Mouse (Mus musculus) midbrain, embryonic 11.5 days (tissue): ENCODE data around the gene Recql5. TPM values are rescaled to one million over a fixed set of nuclear protein-coding genes. Genes with fewer than 3 reads are reported as not detected.
A peak's percentile ranks its signal among the peaks of the same experiment; 100 is the strongest.

ENCODE experiments used
- ATAC-seq: fragments of 200-750 bp; cut with Nextera tagmentation; 2 replicates; pipeline ENCODE4 v1.8.0; 2017; ENCODE audit warnings: moderate TSS enrichment, moderate library complexity; ENCODE audit not compliant: low FRiP score
- DNase-seq: peaks from one replicate; pipeline ENCODE4 v3.0.0; 2015; ENCODE audit warnings: low spot score; ENCODE audit errors: missing footprints
- H3K27ac ChIP-seq: fragments of 300-500 bp; sonication (generic); 2 replicates; pipeline ENCODE4 v1.5.1; 2014; ENCODE audit warnings: low read depth, low read length
- H3K27me3 ChIP-seq: fragments of 300-500 bp; sonication (generic); 2 replicates; pipeline ENCODE4 v1.6.1; 2014; ENCODE audit warnings: mild to moderate bottlenecking, low read length, moderate library complexity, mixed read lengths; ENCODE audit not compliant: control insufficient read depth, insufficient read depth
- H3K36me3 ChIP-seq: fragments of 300-500 bp; sonication (generic); 2 replicates; pipeline ENCODE4 v1.6.1; 2014; ENCODE audit warnings: mild to moderate bottlenecking, low read length, moderate library complexity, mixed read lengths; ENCODE audit not compliant: control insufficient read depth, insufficient read depth
- H3K4me1 ChIP-seq: fragments of 300-500 bp; sonication (generic); 2 replicates; pipeline ENCODE4 v1.6.1; 2014; ENCODE audit warnings: low read length; ENCODE audit not compliant: control insufficient read depth, insufficient read depth
- H3K4me2 ChIP-seq: fragments of 300-500 bp; sonication (generic); 2 replicates; pipeline ENCODE4 v1.6.1; 2014; ENCODE audit warnings: mild to moderate bottlenecking, moderate library complexity
- H3K4me3 ChIP-seq: fragments of 300-500 bp; sonication (generic); 2 replicates; pipeline ENCODE4 v1.5.1; 2014; ENCODE audit warnings: low read depth, low read length
- H3K9ac ChIP-seq: fragments of 300-500 bp; sonication (generic); 2 replicates; pipeline ENCODE4 v1.6.1; 2014; ENCODE audit warnings: low read length
- H3K9me3 ChIP-seq: fragments of 300-500 bp; sonication (generic); 2 replicates; pipeline ENCODE4 v1.6.1; 2016; ENCODE audit warnings: low read length; ENCODE audit not compliant: control insufficient read depth
- WGBS: fragments of 180-500 bp; shearing (Covaris S2); extraction: QIAGEN DNeasy Blood & Tissue Kit; methylation state at CpG from one replicate; pipeline ENCODE4 v1.1.7; 2014; 5-methylcytosine and 5-hydroxymethylcytosine counted together
- polyA plus RNA-seq: library from polyadenylated mRNA; unstranded; fragments of >200 nt; fragmentation: Nextera tagmentation; extraction: Ambion mirVana; gene quantifications from 2 replicates; pipeline ENCODE4 v1.2.1, GENCODE M21; 2014

Gene Recql5
- polyA plus RNA-seq, 1 experiment from 2014 or later: 18.4 TPM

DNA sequence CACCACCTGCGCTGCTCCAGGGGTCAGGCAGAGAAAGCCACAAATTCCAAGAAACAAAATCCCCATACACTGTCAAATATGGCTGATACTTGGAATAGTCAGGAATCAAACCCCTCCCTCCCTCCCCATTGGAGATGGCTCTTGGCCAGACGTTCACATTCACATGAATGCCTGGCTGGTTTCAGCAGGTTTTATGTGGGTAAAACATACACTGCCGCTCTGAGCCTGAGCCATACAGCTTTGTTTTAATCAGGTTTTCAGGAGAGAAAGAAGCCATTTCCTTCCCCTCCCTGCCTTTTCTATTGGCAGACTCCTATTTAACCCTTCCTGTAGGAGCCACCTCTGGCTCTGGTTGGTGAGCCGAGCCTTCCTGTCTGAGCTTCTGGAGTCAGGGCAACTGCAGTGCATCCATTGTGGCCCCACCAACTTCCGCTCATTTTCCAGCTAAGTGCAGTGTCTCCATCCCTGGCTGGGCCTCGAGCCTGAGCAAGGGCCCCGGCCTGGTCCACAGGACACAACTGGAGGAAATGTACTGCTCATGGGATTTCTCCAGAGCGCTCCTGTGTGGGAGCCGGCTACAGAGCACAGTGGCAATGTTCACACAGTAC lies 13.0 kb upstream of the Recql5 start:
- H3K4me3 ChIP-seq: no peak overlapping the region
- no peak overlapping the region for H3K27ac ChIP-seq
- no peak for DNase-seq
- H3K4me2 ChIP-seq: no peak overlapping the region
- peaks cover 3% of the 10 kb centered on the region for H3K36me3 ChIP-seq
- 91% methylated on average over 9 of the region's 9 CpGs for WGBS
- H3K9ac ChIP-seq: no peak overlapping the region
- no peak for ATAC-seq
- no peaks in the 10 kb centered on the region for H3K4me1 ChIP-seq
- no peaks in the 10 kb centered on the region for H3K27me3 ChIP-seq
- no peaks in the 10 kb centered on the region for H3K9me3 ChIP-seq

DNA sequence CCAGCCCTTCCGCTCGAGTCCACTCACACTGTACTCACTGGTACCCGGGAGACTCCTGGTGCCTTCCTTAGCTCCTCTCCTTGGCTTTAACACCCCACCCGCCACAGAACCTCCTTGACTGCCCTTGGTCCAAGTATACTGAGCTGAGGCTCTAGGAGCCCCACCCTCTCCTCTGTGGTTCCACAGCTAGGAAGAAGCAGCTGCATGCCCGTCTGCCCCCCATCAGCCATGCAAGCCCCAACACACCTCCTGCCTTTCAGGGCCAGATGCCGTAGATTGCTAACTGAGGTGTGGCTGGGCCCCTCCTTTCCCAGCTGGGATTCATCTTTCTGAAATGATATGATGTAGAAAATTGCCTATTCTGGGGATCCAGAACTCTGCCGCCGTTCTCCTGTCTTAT lies 12.0 kb upstream of the Recql5 start:
- H3K4me2 ChIP-seq: no peak overlapping the region

DNA sequence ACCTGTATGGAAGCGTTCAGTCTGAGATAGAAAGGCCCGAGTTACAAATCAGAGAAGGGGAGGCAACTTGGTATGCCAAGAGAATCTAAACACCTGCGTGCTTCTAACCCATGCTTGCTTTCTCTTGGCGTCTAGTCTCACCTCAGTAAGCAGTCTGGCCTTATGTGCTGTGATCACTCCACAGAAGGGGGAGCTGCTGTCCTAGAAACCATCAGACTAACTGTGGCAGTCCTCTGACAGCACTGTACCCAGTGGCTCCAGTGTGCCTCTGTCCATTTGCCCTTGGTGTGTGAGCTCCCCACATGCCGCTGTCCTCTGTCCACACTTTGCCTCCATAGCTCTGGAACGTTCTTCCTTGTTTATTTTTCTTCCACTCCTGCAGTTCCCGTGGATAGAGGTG lies 8.7 kb upstream of the Recql5 start:
- H3K4me3 ChIP-seq: no peak overlapping the region
- H3K4me2 ChIP-seq: no peak overlapping the region
- WGBS: 83% methylated on average over 7 of the region's 7 CpGs
- no peak for DNase-seq
- H3K27me3 ChIP-seq: no peaks in the 10 kb centered on the region
- ATAC-seq: no peak
- H3K9ac ChIP-seq: no peak overlapping the region
- H3K9me3 ChIP-seq: no peaks in the 10 kb centered on the region
- H3K4me1 ChIP-seq: no peaks in the 10 kb centered on the region
- H3K36me3 ChIP-seq: peaks cover 5% of the 10 kb centered on the region; the same call in 1 of the 2 replicates
- H3K27ac ChIP-seq: no peak overlapping the region

More for the DNA sequence above, 12.0 kb upstream of the Recql5 start:
- Histone ChIP-seq H3K4me1 (no peaks in the 10 kb centered on the region), H3K27ac (no peak overlapping the region), H3K9me3 (no peaks in the 10 kb centered on the region), H3K27me3 (no peaks in the 10 kb centered on the region), H3K9ac (no peak overlapping the region), H3K4me3 (no peak overlapping the region), H3K36me3 (peaks cover 2% of the 10 kb centered on the region; the same call in 1 of the 2 replicates)
- 87% methylated on average over 8 of the region's 8 CpGs for WGBS
- no peak for ATAC-seq
- no peak for DNase-seq

GRCm38 (mm10) chr11:115939690-115940329 lies 6.5 kb upstream of the Recql5 start:
- ATAC-seq: no peak
- Histone ChIP-seq H3K9me3 (no peaks in the 10 kb centered on the region), H3K4me1 (no peaks in the 10 kb centered on the region; the same call in 1 of the 2 replicates), H3K27ac (no peak overlapping the region), H3K4me2 (no peak overlapping the region), H3K36me3 (peaks cover 7% of the 10 kb centered on the region; the same call in 1 of the 2 replicates), H3K27me3 (no peaks in the 10 kb centered on the region), H3K9ac (no peak overlapping the region), H3K4me3 (no peak overlapping the region)
- WGBS: 41% methylated on average over 6 of the region's 6 CpGs
- peak; percentile 93 for DNase-seq

- no peaks in the 10 kb centered on the region for H3K9me3 ChIP-seq
- H3K27me3 ChIP-seq: no peaks in the 10 kb centered on the region
- whole genome bisulfite sequencing: under 1% methylated on average over 16 of the region's 16 CpGs
- H3K4me2 ChIP-seq: peak overlapping the region; percentile 67
- peak; percentile 74 for ATAC-seq
- no peak overlapping the region for H3K27ac ChIP-seq
- peaks cover 16% of the 10 kb centered on the region for H3K4me1 ChIP-seq
- H3K36me3 ChIP-seq: peaks cover 4% of the 10 kb centered on the region; the same call in 1 of the 2 replicates
- no peak for DNase-seq
- H3K4me3 ChIP-seq: peak overlapping the region; percentile 82
- peak overlapping the region; percentile 84 for H3K9ac ChIP-seq
These were observed 452 bp upstream of the Recql5 start for GRCm38 (mm10) chr11:115933747-115934110.

GRCm38 (mm10) chr11:115931235-115931634 lies 2.0 kb downstream of the Recql5 start:
- 76% methylated on average over 3 of the region's 3 CpGs for WGBS
- H3K27ac ChIP-seq: no peak overlapping the region
- no peak overlapping the region for H3K4me3 ChIP-seq
- no peaks in the 10 kb centered on the region for H3K27me3 ChIP-seq
- H3K4me1 ChIP-seq: peaks cover 16% of the 10 kb centered on the region
- no peak overlapping the region for H3K9ac ChIP-seq
- DNase-seq: no peak
- ATAC-seq: no peak
- H3K4me2 ChIP-seq: no peak overlapping the region
- H3K36me3 ChIP-seq: peaks cover 2% of the 10 kb centered on the region; the same call in 1 of the 2 replicates
- H3K9me3 ChIP-seq: no peaks in the 10 kb centered on the region

DNA sequence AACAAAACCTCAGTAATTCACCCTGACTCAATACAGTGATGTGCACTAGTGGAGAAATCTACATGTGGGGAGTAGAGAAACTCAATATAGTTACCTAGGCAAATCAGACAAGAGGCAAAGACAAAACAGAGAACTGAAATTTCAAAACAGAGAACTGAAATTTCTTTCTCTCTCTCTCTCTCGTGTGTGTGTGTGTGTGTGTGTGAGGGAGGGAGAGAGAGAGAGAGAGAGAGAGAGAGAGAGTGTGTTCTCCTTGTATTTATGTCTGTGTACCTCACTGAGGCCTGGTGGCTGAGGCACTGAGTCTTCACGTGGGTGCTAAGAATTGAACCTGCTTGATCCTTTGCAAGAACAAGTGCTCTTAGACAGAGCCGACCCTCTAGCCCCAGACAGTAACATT lies 3.5 kb downstream of the Recql5 start:
- 83% methylated on average over 2 of the region's 3 CpGs for WGBS
- Histone ChIP-seq H3K9ac (no peak overlapping the region), H3K4me1 (peaks cover 16% of the 10 kb centered on the region), H3K9me3 (no peaks in the 10 kb centered on the region), H3K4me3 (no peak overlapping the region), H3K4me2 (no peak overlapping the region), H3K36me3 (no peaks in the 10 kb centered on the region; the same call in 1 of the 2 replicates), H3K27ac (no peak overlapping the region), H3K27me3 (no peaks in the 10 kb centered on the region)
- no peak for ATAC-seq
- peak; percentile 14 for DNase-seq

DNA sequence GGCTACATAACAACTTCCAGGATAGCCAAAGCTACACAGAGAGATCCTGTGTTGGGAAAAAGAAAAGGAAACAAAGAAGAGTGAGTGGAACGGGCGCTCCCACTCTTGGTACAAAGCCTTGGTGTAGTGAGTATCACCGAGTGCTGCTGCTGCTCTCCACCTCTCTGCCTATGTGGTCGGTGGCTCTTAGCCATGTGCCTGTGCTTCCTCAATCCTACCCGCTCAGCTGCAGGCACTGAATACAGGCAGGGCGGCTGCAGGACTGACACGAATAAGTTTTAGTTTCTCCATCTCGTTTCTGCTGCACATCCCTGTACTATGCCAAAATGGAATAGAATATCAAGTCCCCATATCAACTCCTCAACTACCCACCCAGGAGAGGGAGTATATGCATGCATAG lies 4.2 kb downstream of the Recql5 start:
- Histone ChIP-seq H3K9me3 (no peaks in the 10 kb centered on the region), H3K4me3 (no peak overlapping the region), H3K9ac (no peak overlapping the region), H3K27ac (no peak overlapping the region), H3K4me2 (no peak overlapping the region), H3K4me1 (peaks cover 9% of the 10 kb centered on the region), H3K27me3 (no peaks in the 10 kb centered on the region), H3K36me3 (no peaks in the 10 kb centered on the region; the same call in 1 of the 2 replicates)
- DNase-seq: no peak
- 82% methylated on average over 8 of the region's 8 CpGs for WGBS
- ATAC-seq: no peak

DNA sequence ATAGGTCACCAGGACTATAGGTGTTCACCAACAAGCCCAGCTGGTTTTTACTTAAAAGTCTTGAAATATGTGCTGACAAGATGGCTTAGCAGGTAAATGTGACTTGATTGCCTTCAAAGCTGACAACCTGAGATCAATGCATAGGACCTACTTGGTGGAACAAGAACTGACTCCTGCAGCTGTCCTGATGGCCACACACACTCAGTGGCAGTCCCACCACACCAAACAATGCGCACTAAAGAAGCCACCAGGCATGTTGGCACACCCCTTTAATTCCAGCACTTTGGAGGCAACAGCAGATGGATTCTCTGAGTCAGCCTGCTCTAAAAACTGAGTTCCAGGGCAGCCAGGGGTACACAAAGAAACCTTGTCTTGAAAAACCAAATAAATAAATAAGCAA lies 11.3 kb downstream of the Recql5 start:
- Histone ChIP-seq H3K4me3 (no peak overlapping the region), H3K9ac (no peak overlapping the region), H3K27me3 (no peaks in the 10 kb centered on the region), H3K9me3 (no peaks in the 10 kb centered on the region), H3K36me3 (peaks cover 3% of the 10 kb centered on the region), H3K27ac (no peak overlapping the region), H3K4me2 (no peak overlapping the region), H3K4me1 (no peaks in the 10 kb centered on the region)
- 97% methylated on average over 1 of the region's 1 CpGs for WGBS
- peak; percentile 10 for DNase-seq
- ATAC-seq: no peak
